Mouse (Mus musculus): ENCODE data around the gene Hist1h2ak. TPM values are rescaled to one million over a fixed set of nuclear protein-coding genes. Genes with fewer than 3 reads are reported as not detected.
"Not testable (repeated sequence)": the region's sequence is repeated elsewhere in the genome, so short reads cannot be mapped to it uniquely, and the experiment has no call there.

Hist1h2ak gene
- total RNA-seq, 2 experiments from 2014 or later = 172 to 196 TPM

DNA sequence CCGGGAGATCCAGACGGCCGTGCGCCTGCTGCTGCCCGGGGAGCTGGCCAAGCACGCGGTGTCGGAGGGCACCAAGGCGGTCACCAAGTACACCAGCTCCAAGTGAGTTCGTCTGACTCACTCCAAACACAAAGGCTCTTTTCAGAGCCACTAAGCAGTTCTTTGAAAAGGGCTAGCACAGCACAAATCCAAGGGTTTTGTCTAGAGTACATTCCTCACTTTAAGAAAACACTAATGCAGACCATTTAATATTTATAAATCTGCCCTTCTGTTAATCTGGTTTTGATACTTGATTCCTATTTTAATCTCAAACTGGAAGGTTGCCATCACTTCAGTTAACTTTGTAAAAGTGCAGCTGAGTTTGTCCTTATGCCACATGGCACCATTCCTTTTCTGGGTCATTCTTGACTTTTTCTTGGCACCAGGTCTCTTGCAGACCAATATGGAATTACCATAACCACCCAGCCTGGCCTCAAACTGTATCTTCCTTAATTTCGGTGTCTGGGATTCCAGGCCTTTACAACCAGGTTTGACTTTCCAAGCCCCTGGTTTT lies 31.2 kb downstream of the Hist1h2ak start:
- DNase-seq (ENCODE audit: low spot score in 2 of 2) = no peak

DNA sequence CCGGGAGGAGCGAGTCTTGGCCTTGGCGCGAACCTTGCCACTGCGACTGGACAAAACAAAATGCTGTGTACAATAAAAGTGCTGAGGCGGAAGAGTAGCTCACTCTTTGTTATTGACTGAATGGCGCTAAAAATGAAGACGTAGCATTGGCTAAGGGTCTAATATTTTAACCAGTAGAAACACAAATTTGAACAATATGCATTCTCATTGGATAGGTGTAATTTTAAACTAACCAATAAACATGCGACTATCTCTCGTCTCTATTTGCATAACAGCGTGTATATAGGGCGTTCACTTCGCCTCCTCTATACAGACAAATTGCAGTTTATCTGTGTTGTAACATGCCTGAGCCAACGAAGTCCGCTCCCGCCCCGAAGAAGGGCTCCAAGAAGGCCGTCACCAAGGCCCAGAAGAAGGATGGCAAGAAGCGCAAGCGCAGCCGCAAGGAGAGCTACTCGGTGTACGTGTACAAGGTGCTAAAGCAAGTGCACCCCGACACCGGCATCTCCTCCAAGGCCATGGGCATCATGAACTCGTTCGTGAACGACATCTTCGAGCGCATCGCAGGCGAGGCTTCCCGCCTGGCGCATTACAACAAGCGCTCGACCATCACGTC lies 31.8 kb downstream of the Hist1h2ak start, which contains the start of gene Hist1h2bm:
Gene Hist1h2bm, plus strand, starts transcription at position 288 of the 616 bp plus-strand sequence.
- DNase-seq (ENCODE audit: low spot score in 2 of 2) = not testable (repeated sequence)

DNA sequence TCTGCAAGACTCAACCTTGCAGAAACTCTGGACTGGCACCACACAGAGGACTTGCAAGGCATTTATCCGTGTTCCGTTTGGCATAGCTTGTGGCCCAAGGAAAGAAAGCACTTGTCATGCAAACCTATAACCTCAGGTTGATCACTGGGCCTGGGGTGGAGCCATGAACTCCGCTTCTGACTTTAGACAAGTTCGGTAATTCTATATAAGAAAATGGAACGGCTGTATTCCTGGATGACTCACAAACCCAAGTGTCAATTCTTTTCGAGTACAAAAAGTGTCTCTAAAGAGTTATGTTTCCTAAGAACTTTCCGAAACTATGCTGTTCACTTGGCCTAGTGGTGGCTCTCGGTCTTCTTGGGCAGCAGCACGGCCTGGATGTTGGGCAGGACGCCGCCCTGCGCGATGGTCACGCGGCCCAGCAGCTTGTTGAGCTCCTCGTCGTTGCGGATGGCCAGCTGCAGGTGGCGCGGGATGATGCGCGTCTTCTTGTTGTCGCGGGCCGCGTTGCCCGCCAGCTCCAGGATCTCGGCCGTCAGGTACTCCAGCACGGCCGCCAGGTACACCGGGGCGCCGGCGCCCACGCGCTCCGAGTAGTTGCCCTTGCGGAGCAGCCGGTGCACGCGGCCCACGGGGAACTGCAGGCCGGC lies 32.4 kb downstream of the Hist1h2ak start:
- not testable (repeated sequence) for DNase-seq (ENCODE audit: low spot score in 2 of 2)

DNA sequence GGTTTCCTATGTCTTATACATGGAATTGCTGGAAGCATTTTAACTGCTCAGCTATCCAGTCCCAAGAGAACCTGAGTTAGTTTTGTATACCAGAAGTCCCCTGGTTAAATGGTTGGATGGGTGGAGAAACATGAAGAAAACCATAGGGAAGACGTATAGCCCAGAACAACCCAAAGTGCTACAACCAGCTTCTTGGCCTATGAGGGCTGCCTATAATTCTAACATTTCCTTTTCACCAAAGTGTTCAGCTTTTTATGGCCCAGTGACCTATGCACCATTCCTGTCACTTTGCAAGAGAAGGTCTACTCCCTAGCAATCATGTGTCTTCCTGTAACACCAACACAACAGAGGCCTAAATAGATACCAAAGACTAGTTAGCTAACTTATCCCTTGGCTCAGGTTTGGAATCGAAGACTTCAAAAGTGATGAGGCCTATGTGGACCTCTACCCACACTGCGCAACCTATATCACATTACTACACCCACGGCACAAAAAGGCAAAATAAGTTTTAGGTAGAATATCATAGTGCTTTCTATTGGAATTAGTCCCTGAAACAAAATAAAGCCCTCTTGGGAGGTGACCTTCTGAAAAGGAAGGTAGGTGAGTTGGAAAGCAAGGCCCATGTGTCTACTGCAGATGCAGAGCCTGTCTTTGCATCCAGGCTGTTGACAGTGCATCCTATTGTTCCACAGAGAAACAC lies 35.1 kb downstream of the Hist1h2ak start:
- no peak for DNase-seq (ENCODE audit: low spot score in 2 of 2)

DNA sequence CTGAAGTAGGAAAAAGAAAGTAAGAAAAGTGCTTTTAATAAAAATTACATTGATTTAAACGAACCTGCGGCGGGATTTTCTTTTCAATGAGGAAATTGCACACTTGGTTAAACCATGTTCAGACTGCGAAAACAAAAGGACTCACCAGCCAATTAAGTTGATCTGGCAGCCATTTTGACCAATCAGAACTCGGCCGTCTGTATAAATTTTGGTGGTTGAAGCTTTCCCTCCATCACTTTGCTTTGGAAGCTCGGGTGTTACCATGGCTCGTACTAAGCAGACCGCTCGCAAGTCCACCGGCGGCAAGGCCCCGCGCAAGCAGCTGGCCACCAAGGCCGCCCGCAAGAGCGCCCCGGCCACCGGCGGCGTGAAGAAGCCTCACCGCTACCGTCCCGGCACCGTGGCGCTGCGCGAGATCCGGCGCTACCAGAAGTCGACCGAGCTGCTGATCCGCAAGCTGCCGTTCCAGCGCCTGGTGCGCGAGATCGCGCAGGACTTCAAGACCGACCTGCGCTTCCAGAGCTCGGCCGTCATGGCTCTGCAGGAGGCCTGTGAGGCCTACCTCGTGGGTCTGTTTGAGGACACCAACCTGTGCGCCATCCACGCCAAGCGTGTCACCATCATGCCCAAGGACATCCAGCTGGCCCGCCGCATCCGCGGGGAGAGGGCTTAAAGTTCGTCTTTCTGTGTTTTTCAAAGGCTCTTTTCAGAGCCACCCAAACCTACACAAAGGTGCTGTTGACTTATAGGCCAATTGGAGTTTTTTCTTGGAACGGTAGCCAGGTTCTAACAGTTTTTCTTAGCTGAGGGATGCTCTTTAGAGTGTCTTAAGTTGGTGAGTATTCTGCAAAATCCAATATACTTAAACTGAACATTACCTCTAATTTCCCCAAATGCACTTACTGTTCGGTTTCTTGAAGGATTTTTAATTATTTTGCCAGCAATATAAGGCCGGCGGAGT lies 36.0 kb downstream of the Hist1h2ak start, which contains the start of gene Hist1h3h:
Gene Hist1h3h, plus strand, starts transcription at position 263 of the 961 bp plus-strand sequence.
- peak; percentile 38 to 70 for DNase-seq (ENCODE audit: low spot score in 2 of 2)

DNA sequence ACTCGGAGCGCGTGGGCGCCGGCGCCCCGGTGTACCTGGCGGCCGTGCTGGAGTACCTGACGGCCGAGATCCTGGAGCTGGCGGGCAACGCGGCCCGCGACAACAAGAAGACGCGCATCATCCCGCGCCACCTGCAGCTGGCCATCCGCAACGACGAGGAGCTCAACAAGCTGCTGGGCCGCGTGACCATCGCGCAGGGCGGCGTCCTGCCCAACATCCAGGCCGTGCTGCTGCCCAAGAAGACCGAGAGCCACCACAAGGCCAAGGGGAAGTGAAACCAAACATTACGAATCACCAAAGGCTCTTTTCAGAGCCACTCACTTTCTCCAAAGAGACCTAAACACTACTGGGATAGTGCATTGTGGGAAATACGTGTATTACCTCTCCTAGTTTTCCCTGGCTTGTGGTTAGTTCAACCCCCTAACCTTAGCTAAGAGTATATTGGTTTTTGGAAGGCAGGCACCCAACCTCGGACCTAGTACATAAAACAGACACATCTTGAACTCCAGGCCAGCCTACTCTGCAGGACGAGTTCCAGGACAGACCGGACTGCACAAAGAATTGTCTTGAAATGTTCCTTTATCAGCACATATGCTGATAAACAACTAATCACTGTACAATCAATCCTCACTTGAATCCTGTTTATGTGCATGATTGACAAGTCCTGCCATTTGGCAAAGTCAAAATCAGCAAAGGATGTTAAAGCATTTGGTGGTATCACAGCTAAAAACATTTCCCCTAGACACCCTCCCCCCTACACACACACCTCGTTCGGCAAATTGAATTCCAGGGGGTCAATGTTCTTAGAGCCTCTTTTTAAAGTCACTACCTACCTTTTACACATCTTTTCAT lies 36.9 kb downstream of the Hist1h2ak start:
- not testable (repeated sequence) for DNase-seq (ENCODE audit: low spot score in 2 of 2)

DNA sequence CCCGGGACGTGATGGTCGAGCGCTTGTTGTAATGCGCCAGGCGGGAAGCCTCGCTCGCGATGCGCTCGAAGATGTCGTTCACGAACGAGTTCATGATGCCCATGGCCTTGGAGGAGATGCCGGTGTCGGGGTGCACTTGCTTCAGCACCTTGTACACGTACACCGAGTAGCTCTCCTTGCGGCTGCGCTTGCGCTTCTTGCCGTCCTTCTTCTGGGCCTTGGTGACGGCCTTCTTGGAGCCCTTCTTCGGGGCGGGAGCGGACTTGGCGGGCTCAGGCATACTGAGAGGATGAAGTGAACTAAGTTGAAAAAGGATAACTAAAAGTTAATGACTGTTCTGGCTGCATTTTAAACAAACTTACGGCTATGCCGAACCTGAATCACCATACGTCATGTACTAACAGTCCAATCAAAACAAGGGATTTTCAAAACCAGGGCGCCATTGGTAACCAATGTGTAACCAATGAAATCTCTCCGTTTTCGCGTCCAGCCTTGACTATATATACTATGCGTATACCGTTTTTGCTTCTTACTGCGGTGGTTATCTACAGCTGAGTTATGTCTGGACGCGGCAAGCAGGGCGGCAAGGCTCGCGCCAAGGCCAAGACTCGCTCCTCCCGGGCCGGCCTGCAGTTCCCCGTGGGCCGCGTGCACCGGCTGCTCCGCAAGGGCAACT lies 37.6 kb downstream of the Hist1h2ak start, which contains the start of the genes Hist1h2bl and Hist1h2ai:
Gene Hist1h2bl, minus strand, starts transcription at position 280 of the 676 bp plus-strand sequence.
Gene Hist1h2ai, plus strand, starts transcription at position 559 of the 676 bp plus-strand sequence.
- DNase-seq (ENCODE audit: low spot score in 2 of 2) = peak; percentile 27 to 65

DNA sequence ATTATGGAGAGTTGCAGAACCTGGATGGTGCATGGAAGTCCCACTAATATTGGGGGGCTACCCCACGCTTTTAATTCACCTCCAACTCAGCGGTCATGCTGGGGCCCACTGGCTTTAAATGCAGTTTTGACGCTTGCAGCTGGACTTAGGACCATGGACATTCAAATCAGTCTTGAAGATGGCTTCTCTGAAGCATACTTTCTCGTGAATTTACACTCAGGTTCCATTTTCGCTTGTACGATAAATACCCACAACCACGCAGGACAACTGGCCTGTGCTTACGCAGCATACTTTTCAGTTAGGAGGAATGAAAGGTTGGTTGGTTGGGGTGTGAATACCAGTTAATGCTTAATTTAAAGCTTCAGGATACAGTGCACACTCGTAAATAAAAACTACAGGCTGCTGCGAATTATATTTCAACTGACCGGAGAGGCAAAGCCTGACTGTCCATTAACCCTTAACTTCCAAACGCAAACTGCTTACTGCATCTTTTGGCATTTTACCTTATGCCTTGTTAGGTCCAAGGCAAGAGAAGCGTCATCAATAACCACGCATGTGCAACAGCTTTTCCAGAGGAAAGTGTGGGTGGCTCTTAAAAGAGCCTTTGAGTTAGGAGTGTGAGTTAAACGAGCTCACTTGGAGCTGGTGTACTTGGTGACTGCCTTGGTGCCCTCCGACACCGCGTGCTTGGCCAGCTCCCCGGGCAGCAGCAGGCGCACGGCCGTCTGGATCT lies 38.3 kb downstream of the Hist1h2ak start:
- DNase-seq (ENCODE audit: low spot score in 2 of 2) = no peak

DNA sequence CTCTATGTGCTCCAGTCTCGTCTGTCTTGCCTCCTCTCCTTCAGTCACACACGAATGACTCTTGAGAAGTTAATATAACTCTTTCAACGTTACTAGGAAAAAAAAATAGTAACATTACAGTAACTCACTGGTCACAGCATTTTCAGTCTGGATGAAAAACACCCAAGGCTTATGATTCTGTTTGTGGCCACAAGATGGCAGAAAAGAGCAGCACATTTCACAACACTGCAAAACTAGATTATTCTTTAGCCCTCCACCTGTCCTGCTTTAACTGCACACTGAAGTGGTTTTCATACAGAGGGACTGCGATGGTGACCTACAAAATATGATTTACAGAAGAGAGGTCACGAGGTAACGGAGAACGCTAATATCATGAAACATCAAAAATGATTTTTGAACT lies 38.9 kb downstream of the Hist1h2ak start:
- DNase-seq (ENCODE audit: low spot score in 2 of 2) = no peak

DNA sequence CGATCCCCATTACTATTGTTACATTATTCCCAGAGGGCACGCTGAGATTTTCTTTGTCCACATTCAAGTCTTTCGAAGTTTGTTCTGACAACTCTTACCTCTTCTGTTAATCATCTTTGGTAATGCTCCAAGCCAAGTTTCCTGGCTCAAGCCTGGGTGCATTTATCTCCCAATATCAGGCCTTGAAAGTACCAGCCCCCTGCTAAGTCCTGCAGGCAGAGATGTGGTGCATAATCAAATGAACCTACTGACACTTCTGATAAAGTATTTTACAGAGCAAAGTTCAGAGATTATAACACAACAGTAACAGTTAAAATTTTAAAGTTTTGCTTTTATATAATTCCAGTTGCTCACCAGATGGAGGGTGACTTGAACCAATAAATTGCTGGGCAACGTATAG lies 41.9 kb downstream of the Hist1h2ak start:
- DNase-seq (ENCODE audit: low spot score in 2 of 2) = no peak

DNA sequence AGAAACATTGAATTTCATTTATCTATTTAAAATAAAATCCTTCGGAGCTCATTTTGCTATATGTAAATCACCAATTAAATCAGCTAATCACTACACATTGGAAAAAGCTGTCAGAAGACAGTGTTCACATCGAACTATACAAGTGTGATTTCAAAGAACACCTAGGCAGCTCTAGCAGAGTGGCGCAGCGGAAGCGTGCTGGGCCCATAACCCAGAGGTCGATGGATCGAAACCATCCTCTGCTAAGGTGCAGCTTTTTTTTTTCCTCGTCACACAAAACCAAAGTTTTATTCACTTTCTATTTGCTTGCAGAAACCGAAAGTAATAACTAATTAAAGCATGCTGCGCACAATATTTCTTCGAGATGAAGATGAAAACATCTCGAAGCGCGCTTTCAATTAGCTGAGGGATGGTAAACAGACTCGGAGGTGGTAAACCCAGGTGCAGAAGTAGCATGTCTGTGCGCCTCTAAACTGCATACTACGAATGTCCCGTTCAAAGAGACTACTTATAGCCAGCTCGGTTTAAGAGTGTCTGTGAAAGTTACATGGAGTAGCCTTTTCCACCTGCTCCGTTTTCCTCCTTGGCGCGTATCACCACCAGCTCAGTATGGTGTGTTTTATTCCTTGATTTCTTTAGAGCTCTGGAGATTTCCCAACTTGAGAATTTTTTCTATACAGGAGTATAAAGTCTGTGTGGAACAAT lies 42.7 kb downstream of the Hist1h2ak start:
- peak; percentile 31 to 45 for DNase-seq (ENCODE audit: low spot score in 2 of 2)

DNA sequence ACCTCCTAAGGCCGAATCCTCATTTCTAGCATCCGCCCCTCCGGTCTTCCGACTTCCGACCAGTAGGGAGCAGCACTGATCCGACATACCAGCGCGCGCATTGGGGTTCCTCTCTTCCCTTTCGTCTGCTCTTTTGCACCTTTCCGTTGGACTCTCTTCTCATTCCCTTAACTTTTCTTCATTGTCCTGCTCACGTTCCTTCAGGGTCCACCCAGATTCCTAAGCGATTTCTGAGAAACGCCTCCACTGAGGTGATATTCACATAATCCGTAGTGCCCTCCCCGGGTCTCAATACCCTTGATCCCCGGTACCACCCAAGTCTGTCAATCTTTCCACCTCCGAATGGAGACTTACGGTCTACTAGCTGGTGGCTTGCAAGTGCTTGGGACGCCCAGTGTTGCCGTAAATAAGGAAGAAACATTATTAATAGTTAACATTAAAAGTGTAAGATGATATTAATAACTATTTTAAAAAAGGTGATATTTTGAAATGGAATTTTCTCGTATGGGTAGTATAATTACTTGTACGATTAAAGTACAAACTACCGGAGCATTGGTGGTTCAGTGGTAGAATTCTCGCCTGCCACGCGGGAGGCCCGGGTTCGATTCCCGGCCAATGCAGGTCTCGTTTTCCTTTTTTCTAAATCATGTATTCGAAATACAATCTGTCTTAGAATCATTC lies 43.5 kb downstream of the Hist1h2ak start:
- peak; percentile 64 to 81 for DNase-seq (ENCODE audit: low spot score in 2 of 2)

DNA sequence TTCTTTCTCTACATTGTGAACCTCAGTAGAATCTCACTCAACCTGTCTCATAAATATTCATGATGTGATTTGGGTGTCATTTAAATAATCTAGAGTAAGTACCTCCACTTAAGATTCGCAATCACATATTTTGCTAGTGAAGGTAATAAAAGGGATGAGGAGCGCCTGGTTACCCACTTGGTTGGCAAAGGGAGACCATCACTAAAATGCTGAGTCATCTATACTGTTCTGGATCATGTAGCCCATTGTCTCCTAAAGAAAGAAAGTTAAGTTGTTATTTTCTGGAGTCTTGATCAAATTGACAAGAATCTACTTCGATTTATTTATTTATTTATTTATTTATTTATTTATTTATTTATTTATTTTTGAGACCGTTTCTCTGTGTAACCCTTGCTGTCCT lies 47.0 kb downstream of the Hist1h2ak start:
- DNase-seq (ENCODE audit: low spot score in 2 of 2) = no peak

Measured in adrenal gland, postnatal 4 days (tissue).